Mouse (Mus musculus) liver, embryonic 14.5 days (tissue): ENCODE results near the gene Lgals8. TPM values are rescaled to one million over a fixed set of nuclear protein-coding genes. Genes with fewer than 3 reads are reported as not detected.

Source experiments
- ATAC-seq: fragments of 200-750 bp; cut with Nextera tagmentation; 2 replicates; pipeline ENCODE4 v1.8.0; 2017; ENCODE audit warnings: moderate number of reproducible peaks, mild to moderate bottlenecking, moderate library complexity; ENCODE audit not compliant: insufficient read depth
- DNase-seq, 3 experiments: peaks; one replicate each; pipeline ENCODE4 v3.0.0-alpha.2; 2012 to 2013; ENCODE audit warnings: low read depth in 3 of 3, low spot score in 3 of 3
- H3K27ac ChIP-seq: fragments of 300-500 bp; sonication (generic); 2 replicates; pipeline ENCODE4 v1.5.1; 2014; ENCODE audit warnings: moderate library complexity, mild to moderate bottlenecking, control low read depth, inconsistent platforms
- H3K27me3 ChIP-seq: fragments of 300-500 bp; sonication (generic); 2 replicates; pipeline ENCODE4 v1.6.1; 2014; ENCODE audit warnings: mild to moderate bottlenecking, low read length, moderate library complexity; ENCODE audit not compliant: control insufficient read depth, insufficient read depth
- H3K36me3 ChIP-seq: fragments of 300-500 bp; sonication (generic); replicated peaks from 2 replicates; pipeline ENCODE4 v1.6.1; 2014; ENCODE audit warnings: low read depth; ENCODE audit not compliant: control insufficient read depth, insufficient read depth
- H3K4me1 ChIP-seq, 2 experiments: fragments of 200-500 bp in 1 of 2; fragments of 300-500 bp in 1 of 2; sonication (generic) in 1 of 2; replicated peaks; 2 replicates each; pipeline ENCODE4 v1.6.1; 2012 to 2014; ENCODE audit warnings: antibody characterized with exemption in 1 of 2, inconsistent platforms in 1 of 2, low read length in 1 of 2; ENCODE audit not compliant: control insufficient read depth in 2 of 2, insufficient read depth in 2 of 2
- H3K4me2 ChIP-seq: fragments of 300-500 bp; sonication (generic); 2 replicates; pipeline ENCODE4 v1.6.1; 2014; ENCODE audit warnings: low read depth, mild to moderate bottlenecking, control low read depth, moderate library complexity
- H3K4me3 ChIP-seq, 2 experiments: fragments of 200-500 bp in 1 of 2; fragments of 300-500 bp in 1 of 2; sonication (generic) in 1 of 2; 2 replicates each; pipeline ENCODE4 v1.5.1; 2012 to 2014; ENCODE audit warnings: low read depth in 2 of 2, low read length in 2 of 2, mild to moderate bottlenecking in 2 of 2, control low read depth in 1 of 2, inconsistent platforms in 1 of 2, moderate library complexity in 1 of 2; ENCODE audit not compliant: insufficient read depth in 1 of 2
- H3K9ac ChIP-seq: fragments of 300-500 bp; sonication (generic); replicated peaks from 2 replicates; pipeline ENCODE4 v1.6.1; 2014; ENCODE audit warnings: mild to moderate bottlenecking, control low read depth, moderate library complexity
- H3K9me3 ChIP-seq: fragments of 300-500 bp; sonication (generic); 2 replicates; pipeline ENCODE4 v1.6.1; 2016; ENCODE audit warnings: low read length, mixed read lengths; ENCODE audit not compliant: control insufficient read depth
- CTCF ChIP-seq: IDR thresholded peaks from 2 replicates; pipeline ENCODE4 v1.5.1; 2016; ENCODE audit warnings: antibody characterized with exemption, low read depth, control low read depth
- EP300 ChIP-seq: IDR thresholded peaks from 2 replicates; pipeline ENCODE4 v1.6.1; 2016; ENCODE audit warnings: antibody characterized with exemption, low read depth
- WGBS: fragments of 180-500 bp; shearing (Covaris S2); extraction: QIAGEN DNeasy Blood & Tissue Kit; methylation state at CpG from one replicate; pipeline ENCODE4 v1.1.7; 2014; ENCODE audit not compliant: insufficient replicate concordance; 5-methylcytosine and 5-hydroxymethylcytosine counted together
- polyA plus RNA-seq, 2 experiments: library from polyadenylated mRNA; depleted of rRNA in 1 of 2; stranded (reverse) in 1 of 2; unstranded in 1 of 2; fragments of >200 nt; fragmentation: Nextera tagmentation in 1 of 2; extraction: Ambion mirVana in 1 of 2; gene quantifications; 2 replicates each; pipeline versions ENCODE4 v1.2.1 to v1.2.3; 2012 to 2014

Gene Lgals8
- polyA plus RNA-seq, 2 experiments = 12.7 TPM

GRCm38 (mm10) chr13:12395571-12395970 lies 69.2 kb downstream of the Lgals8 start:
- Histone ChIP-seq H3K9me3 (no peaks in the 10 kb centered on the region), H3K4me2 (peak overlapping the region; percentile 85), H3K9ac (peak overlapping the region; percentile 56), H3K27me3 (no peaks in the 10 kb centered on the region), H3K4me3 (peak overlapping the region; percentile 75 to 96), H3K27ac (peak overlapping the region; percentile 10; the same call in 1 of the 2 replicates), H3K36me3 (no peaks in the 10 kb centered on the region; the same call in none of the 2 replicates), H3K4me1 (peaks cover 5 to 10% of the 10 kb centered on the region in 2 experiments)
- WGBS = under 1% methylated on average over 23 of the region's 23 CpGs
- DNase-seq (peak in 2 of 3 experiments; percentile 11 to 27), ATAC-seq (peak; percentile 3; the same call in 1 of the 2 replicates)
- TF ChIP-seq CTCF (no peak), EP300 (no peak)

DNA sequence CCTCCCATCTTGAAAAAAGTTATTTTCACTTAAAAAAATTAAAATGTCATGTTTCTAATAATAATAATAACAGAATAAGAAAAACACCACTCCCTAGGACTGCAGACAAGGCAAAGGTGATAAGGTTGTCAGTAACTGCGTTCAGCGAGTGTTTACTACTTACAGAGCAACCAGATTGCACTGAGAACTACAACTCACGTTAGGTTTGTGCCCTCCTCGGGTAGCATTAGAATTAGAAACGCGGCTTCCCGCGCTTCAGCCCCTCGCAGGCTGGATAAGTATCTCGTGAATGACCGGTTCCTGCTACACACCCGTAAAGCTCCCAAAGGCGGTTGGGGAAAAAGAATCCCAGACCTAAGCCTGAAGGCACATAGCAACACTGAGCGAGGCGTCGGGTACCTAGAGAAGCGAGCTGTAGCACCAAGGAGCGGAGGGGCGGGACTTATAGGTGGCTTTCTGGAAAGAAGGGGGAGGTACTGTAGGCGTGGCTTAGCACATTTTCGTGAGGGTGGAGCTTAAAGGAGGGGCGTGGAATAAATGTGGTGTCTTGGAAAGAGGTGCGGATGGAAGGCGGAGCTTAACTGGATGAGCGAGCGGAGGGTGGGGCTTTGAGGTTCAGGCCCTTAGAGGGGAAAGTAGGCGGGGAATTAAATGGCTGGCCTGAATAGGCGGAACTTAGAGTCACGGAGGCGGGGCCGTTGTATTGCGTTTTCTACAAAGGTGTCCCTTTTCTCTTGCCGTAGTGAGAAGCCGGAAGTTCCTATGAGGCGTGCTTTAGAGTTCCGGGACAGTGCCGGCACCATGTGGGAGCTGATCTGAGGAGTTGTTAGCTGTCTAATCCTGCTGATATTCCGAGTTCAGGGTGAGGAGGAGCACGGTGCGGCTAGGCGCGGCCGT lies 69.9 kb downstream of the Lgals8 start, which contains the start of gene Heatr1:
Gene Heatr1, plus strand, starts transcription at position 419 of the 897 bp plus-strand sequence.
- Histone ChIP-seq H3K4me3 (peak within 1 kb of the TSS; percentile 75 to 96), H3K4me2 (peak within 1 kb of the TSS; percentile 85), H3K27ac (peak within 1 kb of the TSS; percentile 26), H3K4me1 (peaks cover 5 to 10% of the 10 kb centered on the region in 2 experiments), H3K9me3 (no peaks in the 10 kb centered on the region), H3K36me3 (no peaks in the 10 kb centered on the region; the same call in none of the 2 replicates), H3K27me3 (no peaks in the 10 kb centered on the region), H3K9ac (peak within 1 kb of the TSS; percentile 67)
- WGBS = under 1% methylated on average over 43 of the region's 43 CpGs
- TF ChIP-seq EP300 = no peak
- no peak for TF ChIP-seq CTCF
- ATAC-seq (peak; percentile 95), DNase-seq (peak; percentile 98 to 100 (median 99))

Other genes starting within 250 kb of the Lgals8 start
- 3.5 and 4.0 TPM in 2 replicates for gene Mtr, start 206.8 kb downstream of the Lgals8 start, polyA plus RNA-seq (2012; rRNA removed)
- gene Mtr, start 206.8 kb downstream of the Lgals8 start, polyA plus RNA-seq (2014; fragmentation: Nextera tagmentation; extraction: Ambion mirVana) = 9.6 and 11.7 TPM in 2 replicates
- 0.08 and 0.16 TPM in 2 replicates for gene Actn2, start 124.2 kb downstream of the Lgals8 start, polyA plus RNA-seq (2012; rRNA removed)
- 0.37 TPM in 1 of 2 replicates, not detected in the other for gene Actn2, start 124.2 kb downstream of the Lgals8 start, polyA plus RNA-seq (2014; fragmentation: Nextera tagmentation; extraction: Ambion mirVana)
- 8.3 and 10.9 TPM in 2 replicates for gene Heatr1, start 69.9 kb downstream of the Lgals8 start, polyA plus RNA-seq (2012; rRNA removed)
- 13.5 and 16.8 TPM in 2 replicates for gene Heatr1, start 69.9 kb downstream of the Lgals8 start, polyA plus RNA-seq (2014; fragmentation: Nextera tagmentation; extraction: Ambion mirVana)
- 0.04 TPM in 2 replicates for gene Edaradd, start 55.5 kb upstream of the Lgals8 start, polyA plus RNA-seq (2012; rRNA removed)
- gene Edaradd, start 55.5 kb upstream of the Lgals8 start, polyA plus RNA-seq (2014; fragmentation: Nextera tagmentation; extraction: Ambion mirVana) = 0.05 and 0.13 TPM in 2 replicates
- gene Ero1lb, start 100.9 kb upstream of the Lgals8 start, polyA plus RNA-seq (2012; rRNA removed) = 0.60 and 0.76 TPM in 2 replicates
- 1.5 and 1.9 TPM in 2 replicates for gene Ero1lb, start 100.9 kb upstream of the Lgals8 start, polyA plus RNA-seq (2014; fragmentation: Nextera tagmentation; extraction: Ambion mirVana)